Mouse (Mus musculus) midbrain, embryonic 16.5 days (tissue): ENCODE data around the gene 6030445D17Rik. TPM values are rescaled to one million over a fixed set of nuclear protein-coding genes. Genes with fewer than 3 reads are reported as not detected.
A peak's percentile ranks its signal among the peaks of the same experiment; 100 is the strongest.

Experiments used
- ATAC-seq: fragments of 200-750 bp; cut with Nextera tagmentation; 2 replicates; pipeline ENCODE4 v1.8.0; 2017; ENCODE audit warnings: moderate TSS enrichment
- H3K27ac ChIP-seq: fragments of 300-500 bp; sonication (generic); 2 replicates; pipeline ENCODE4 v1.5.1; 2014; ENCODE audit warnings: mild to moderate bottlenecking, low read length, mixed read lengths
- H3K27me3 ChIP-seq: fragments of 300-500 bp; sonication (generic); 2 replicates; pipeline ENCODE4 v1.6.1; 2014; ENCODE audit warnings: low read depth, low read length, mixed read lengths; ENCODE audit not compliant: control insufficient read depth, insufficient read depth
- H3K36me3 ChIP-seq: fragments of 300-500 bp; sonication (generic); 2 replicates; pipeline ENCODE4 v1.6.1; 2014; ENCODE audit warnings: mild to moderate bottlenecking, low read length, moderate library complexity, mixed read lengths; ENCODE audit not compliant: control insufficient read depth, insufficient read depth
- H3K4me1 ChIP-seq: fragments of 300-500 bp; sonication (generic); 2 replicates; pipeline ENCODE4 v1.6.1; 2014; ENCODE audit warnings: mild to moderate bottlenecking, low read length, mixed read lengths; ENCODE audit not compliant: control insufficient read depth, insufficient read depth
- H3K4me2 ChIP-seq: fragments of 300-500 bp; sonication (generic); 2 replicates; pipeline ENCODE4 v1.6.1; 2014; ENCODE audit warnings: mild to moderate bottlenecking, low read length, mixed read lengths
- H3K4me3 ChIP-seq: fragments of 300-500 bp; sonication (generic); 2 replicates; pipeline ENCODE4 v1.5.1; 2014; ENCODE audit warnings: low read depth, mild to moderate bottlenecking, low read length, moderate library complexity, mixed read lengths
- H3K9ac ChIP-seq: fragments of 300-500 bp; sonication (generic); 2 replicates; pipeline ENCODE4 v1.6.1; 2014; ENCODE audit warnings: low read depth, low read length, mixed read lengths
- H3K9me3 ChIP-seq: fragments of 300-500 bp; sonication (generic); replicated peaks from 2 replicates; pipeline ENCODE4 v1.6.1; 2014; ENCODE audit warnings: mild to moderate bottlenecking, low read length, mixed read lengths; ENCODE audit not compliant: control insufficient read depth, poor library complexity, severe bottlenecking
- WGBS: fragments of 180-500 bp; shearing (Covaris S2); extraction: QIAGEN DNeasy Blood & Tissue Kit; methylation state at CpG from one replicate; pipeline ENCODE4 v1.1.7; 2014; 5-methylcytosine and 5-hydroxymethylcytosine counted together
- polyA plus RNA-seq: library from polyadenylated mRNA; unstranded; fragments of >200 nt; fragmentation: Nextera tagmentation; extraction: Ambion mirVana; gene quantifications from 2 replicates; pipeline ENCODE4 v1.2.1, GENCODE M21; 2015

The 6030445D17Rik gene
- 0.14 and 0.20 TPM in 2 replicates for polyA plus RNA-seq

GRCm38 (mm10) chr4:136462086-136462838 is at the start of gene 6030445D17Rik:
6030445D17Rik (plus strand) TSS chr4:136462250.
- 1% methylated on average over 63 of the region's 64 CpGs for WGBS
- ATAC-seq = peak; percentile 75
- Histone ChIP-seq H3K4me1 (peaks cover 4% of the 10 kb centered on the region), H3K4me2 (peak within 1 kb of the TSS; percentile 95), H3K27me3 (peaks cover 11% of the 10 kb centered on the region), H3K4me3 (peak within 1 kb of the TSS; percentile 71), H3K9ac (peak within 1 kb of the TSS; percentile 83), H3K36me3 (no peaks in the 10 kb centered on the region), H3K9me3 (no peaks in the 10 kb centered on the region), H3K27ac (peak within 1 kb of the TSS; percentile 48)

DNA sequence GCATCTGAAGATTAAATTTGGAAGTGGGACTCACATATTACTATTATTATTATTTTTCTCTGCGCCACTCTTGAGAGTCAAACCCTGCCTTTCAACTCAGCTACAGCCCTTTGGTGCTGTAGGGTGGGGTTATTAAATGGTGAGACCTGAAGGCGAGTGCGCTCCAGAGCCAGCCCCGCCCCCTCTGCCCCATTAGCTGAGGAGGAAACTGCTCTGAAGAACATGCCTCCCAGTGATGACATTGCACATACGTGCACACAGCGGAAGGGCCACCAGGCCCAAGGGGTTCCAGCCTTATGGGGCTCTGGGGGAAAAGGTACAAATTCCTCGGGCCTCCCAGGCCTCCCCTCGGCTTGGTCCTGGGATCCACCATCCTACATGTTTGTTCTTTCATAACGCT is 46.6 kb upstream of the 6030445D17Rik start:
- no peak overlapping the region for H3K9ac ChIP-seq
- H3K4me3 ChIP-seq = no peak overlapping the region
- no peak for ATAC-seq
- no peak overlapping the region for H3K27ac ChIP-seq
- H3K4me1 ChIP-seq = no peaks in the 10 kb centered on the region
- H3K36me3 ChIP-seq = no peaks in the 10 kb centered on the region
- H3K27me3 ChIP-seq = no peaks in the 10 kb centered on the region
- H3K4me2 ChIP-seq = no peak overlapping the region
- WGBS = 88% methylated on average over 9 of the region's 9 CpGs
- H3K9me3 ChIP-seq = no peaks in the 10 kb centered on the region

DNA sequence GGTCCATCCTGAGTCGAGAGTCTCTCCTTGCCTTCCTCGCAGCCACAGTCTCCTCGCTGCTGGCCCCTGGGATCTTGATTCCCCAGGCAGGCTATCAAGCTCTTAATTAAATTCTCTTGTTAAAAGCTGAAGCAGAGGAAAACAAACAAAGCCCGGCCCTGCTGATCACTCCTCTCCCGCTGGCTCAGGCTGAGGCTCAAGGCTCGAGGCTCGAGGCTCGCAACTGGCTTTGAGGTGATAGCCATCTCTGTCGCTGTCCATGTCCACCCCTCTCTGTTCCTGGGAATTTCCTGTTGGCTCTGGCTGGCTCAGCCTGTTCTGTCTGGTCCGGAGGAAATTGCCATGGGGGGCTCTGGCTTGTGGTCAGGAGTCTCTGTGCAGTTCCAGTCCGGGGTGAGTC is 43.1 kb upstream of the 6030445D17Rik start:
- no peak overlapping the region for H3K4me2 ChIP-seq
- no peak overlapping the region for H3K27ac ChIP-seq
- ATAC-seq = no peak
- H3K4me3 ChIP-seq = no peak overlapping the region
- H3K36me3 ChIP-seq = no peaks in the 10 kb centered on the region
- 11% methylated on average over 11 of the region's 11 CpGs for WGBS
- H3K9ac ChIP-seq = no peak overlapping the region
- H3K4me1 ChIP-seq = peaks cover 3% of the 10 kb centered on the region; the same call in 1 of the 2 replicates
- H3K9me3 ChIP-seq = no peaks in the 10 kb centered on the region
- peaks cover 5% of the 10 kb centered on the region; the same call in 1 of the 2 replicates for H3K27me3 ChIP-seq

DNA sequence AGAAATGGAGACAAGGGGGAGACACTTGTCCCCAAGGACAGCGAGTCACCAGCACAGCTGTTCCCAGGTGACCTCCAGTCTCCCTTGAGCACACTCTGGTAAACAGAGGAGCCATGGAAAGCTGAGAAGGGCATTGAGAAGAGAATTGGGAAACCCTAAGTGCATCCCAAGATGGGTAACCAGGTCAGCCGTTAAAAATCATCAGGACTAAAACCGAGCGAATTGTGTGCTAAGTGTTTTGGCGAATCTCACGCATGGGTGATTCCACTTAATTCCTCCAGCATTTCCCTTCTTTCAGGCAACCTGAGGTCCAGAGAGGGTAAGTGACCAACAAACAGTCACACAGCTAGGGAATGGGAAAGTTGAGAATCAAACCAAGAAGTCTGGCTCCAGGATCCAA is 42.7 kb upstream of the 6030445D17Rik start:
- peaks cover 9% of the 10 kb centered on the region for H3K27me3 ChIP-seq
- WGBS = 58% methylated on average over 6 of the region's 6 CpGs
- H3K27ac ChIP-seq = no peak overlapping the region
- H3K4me1 ChIP-seq = peaks cover 7% of the 10 kb centered on the region; the same call in 1 of the 2 replicates
- H3K36me3 ChIP-seq = no peaks in the 10 kb centered on the region
- H3K4me3 ChIP-seq = no peak overlapping the region
- no peak overlapping the region for H3K9ac ChIP-seq
- H3K9me3 ChIP-seq = no peaks in the 10 kb centered on the region
- no peak overlapping the region for H3K4me2 ChIP-seq
- ATAC-seq = no peak

DNA sequence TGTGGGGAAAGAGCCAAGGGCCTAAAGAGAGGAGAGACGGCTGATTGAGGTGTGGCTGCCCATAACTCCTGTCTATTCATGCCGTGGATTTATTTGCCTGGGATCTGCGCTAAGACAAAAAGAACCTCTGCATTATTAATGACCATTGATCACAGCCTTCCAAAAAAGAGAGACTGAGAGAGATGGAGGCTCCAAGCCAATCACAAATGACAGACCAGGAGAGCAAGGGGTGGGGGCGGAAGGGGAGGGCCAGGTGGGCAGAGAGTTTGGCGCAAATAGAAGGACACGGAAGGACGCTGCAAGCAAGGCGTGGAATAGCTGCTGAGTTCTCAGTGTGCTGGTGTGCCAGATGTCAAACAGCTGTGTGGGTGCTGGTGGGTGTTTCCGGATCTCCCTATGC is 38.8 kb upstream of the 6030445D17Rik start, which contains the start of gene Htr1d:
TSS of gene Htr1d (plus strand) at position 301 of the 400 bp plus-strand sequence.
- no peaks in the 10 kb centered on the region for H3K36me3 ChIP-seq
- no peak for ATAC-seq
- H3K9ac ChIP-seq = peak within 1 kb of the TSS; percentile 64
- peak within 1 kb of the TSS; percentile 55 for H3K4me3 ChIP-seq
- H3K4me1 ChIP-seq = peaks cover 9% of the 10 kb centered on the region; the same call in 1 of the 2 replicates
- H3K4me2 ChIP-seq = peak within 1 kb of the TSS; percentile 95
- H3K27me3 ChIP-seq = peaks cover 9% of the 10 kb centered on the region
- 71% methylated on average over 9 of the region's 9 CpGs for WGBS
- H3K9me3 ChIP-seq = no peaks in the 10 kb centered on the region
- no peak within 1 kb of the TSS for H3K27ac ChIP-seq

DNA sequence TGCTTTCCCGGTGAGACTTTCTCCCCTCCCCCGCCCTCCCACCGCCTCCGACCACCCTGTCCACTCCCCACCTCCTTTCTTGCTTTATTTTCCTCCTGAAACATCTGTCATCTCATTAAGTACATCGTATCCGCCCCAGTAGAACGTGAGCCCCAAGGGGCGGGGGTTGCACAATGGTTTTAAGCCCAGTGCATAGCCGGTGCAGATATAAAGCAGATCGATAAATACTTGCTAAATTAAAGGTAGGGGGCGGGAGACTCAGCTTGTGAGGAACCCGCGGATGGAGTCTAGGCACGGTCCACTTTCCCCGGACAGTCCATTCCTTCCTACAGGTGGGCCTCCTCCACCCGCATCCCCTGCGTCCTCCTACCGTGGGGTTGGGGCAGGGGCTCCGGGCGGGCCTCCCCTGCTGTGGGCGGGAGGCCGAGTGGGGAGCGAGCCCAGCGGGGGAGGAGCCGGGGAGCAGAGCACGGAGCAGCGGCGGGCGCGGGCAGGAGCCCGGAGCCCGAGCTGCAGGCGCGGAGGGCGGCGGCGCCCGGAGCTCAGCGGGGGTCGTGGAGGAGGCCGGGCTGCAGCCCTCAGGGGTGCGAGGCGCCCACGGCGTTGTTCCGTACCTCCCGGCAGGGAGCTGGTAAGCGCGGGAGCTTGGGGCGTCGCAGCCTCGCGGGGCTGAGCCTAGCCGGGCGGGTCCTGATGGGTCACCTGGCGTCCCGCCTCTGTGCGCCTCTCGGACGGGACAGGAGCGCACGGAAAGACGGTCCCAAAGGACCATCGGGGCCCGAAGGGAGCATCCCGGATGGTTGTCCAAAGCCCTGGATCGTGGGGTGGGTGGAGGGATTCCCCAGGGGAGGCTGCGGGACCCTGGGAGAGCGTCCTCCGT is 37.7 kb upstream of the 6030445D17Rik start:
- no peaks in the 10 kb centered on the region for H3K36me3 ChIP-seq
- H3K27me3 ChIP-seq = peaks cover 9% of the 10 kb centered on the region
- no peak for ATAC-seq
- WGBS = 2% methylated on average over 63 of the region's 70 CpGs
- no peak overlapping the region for H3K27ac ChIP-seq
- H3K4me2 ChIP-seq = peak overlapping the region; percentile 95
- H3K4me3 ChIP-seq = peak overlapping the region; percentile 55
- no peaks in the 10 kb centered on the region for H3K9me3 ChIP-seq
- peaks cover 9% of the 10 kb centered on the region; the same call in 1 of the 2 replicates for H3K4me1 ChIP-seq
- H3K9ac ChIP-seq = peak overlapping the region; percentile 64

- WGBS = 2% methylated on average over 15 of the region's 15 CpGs
- H3K9me3 ChIP-seq = no peaks in the 10 kb centered on the region
These were observed 37.1 kb upstream of the 6030445D17Rik start for GRCm38 (mm10) chr4:136425000-136425288.

GRCm38 (mm10) chr4:136430609-136431375 is 31.3 kb upstream of the 6030445D17Rik start:
- ATAC-seq = no peak
- WGBS = 21% methylated on average over 11 of the region's 11 CpGs
- Histone ChIP-seq H3K36me3 (no peaks in the 10 kb centered on the region), H3K27ac (no peak overlapping the region), H3K4me1 (peaks cover 5% of the 10 kb centered on the region; the same call in 1 of the 2 replicates), H3K27me3 (no peaks in the 10 kb centered on the region), H3K4me3 (no peak overlapping the region), H3K9me3 (no peaks in the 10 kb centered on the region), H3K9ac (0 out of 2 replicates have a peak overlapping the region, but pooled peaks have one; percentile 16), H3K4me2 (no peak overlapping the region)

More at GRCm38 (mm10) chr4:136425000-136425288, 37.1 kb upstream of the 6030445D17Rik start:
- H3K36me3 ChIP-seq = no peaks in the 10 kb centered on the region
- H3K4me3 ChIP-seq = peak overlapping the region; percentile 55
- H3K4me2 ChIP-seq = peak overlapping the region; percentile 95
- H3K27me3 ChIP-seq = peaks cover 9% of the 10 kb centered on the region
- H3K27ac ChIP-seq = no peak overlapping the region
- ATAC-seq = no peak
- peaks cover 9% of the 10 kb centered on the region; the same call in 1 of the 2 replicates for H3K4me1 ChIP-seq
- no peak overlapping the region; the same call in 1 of the 2 replicates for H3K9ac ChIP-seq
